Mouse (Mus musculus) stomach, embryonic 16.5 days (tissue): Measurements from ENCODE around the gene Ikbke. TPM values are rescaled to one million over a fixed set of nuclear protein-coding genes. Genes with fewer than 3 reads are reported as not detected.

Experiments used
- ATAC-seq: fragments of 200-750 bp; cut with Nextera tagmentation; 2 replicates; pipeline ENCODE4 v1.8.0; 2017; ENCODE audit warnings: moderate number of reproducible peaks, moderate TSS enrichment; ENCODE audit not compliant: insufficient read depth, low FRiP score
- H3K27ac ChIP-seq: fragments of 300-500 bp; sonication (generic); 2 replicates; pipeline ENCODE4 v1.5.1; 2014; ENCODE audit warnings: low read length
- H3K27me3 ChIP-seq: fragments of 300-500 bp; sonication (generic); 2 replicates; pipeline ENCODE4 v1.6.1; 2014; ENCODE audit warnings: low read length, control low read depth, mixed read lengths; ENCODE audit not compliant: control insufficient read depth, insufficient read depth
- H3K36me3 ChIP-seq: fragments of 300-500 bp; sonication (generic); 2 replicates; pipeline ENCODE4 v1.6.1; 2014; ENCODE audit warnings: low read length; ENCODE audit not compliant: control insufficient read depth, insufficient read depth
- H3K4me1 ChIP-seq: fragments of 300-500 bp; sonication (generic); 2 replicates; pipeline ENCODE4 v1.6.1; 2014; ENCODE audit warnings: low read length, control low read depth, mixed read lengths; ENCODE audit not compliant: control insufficient read depth, insufficient read depth
- H3K4me2 ChIP-seq: fragments of 300-500 bp; sonication (generic); 2 replicates; pipeline ENCODE4 v1.6.1; 2014; ENCODE audit warnings: low read depth, low read length, mixed read lengths
- H3K4me3 ChIP-seq: fragments of 300-500 bp; sonication (generic); replicated peaks from 2 replicates; pipeline ENCODE4 v1.5.1; 2014; ENCODE audit warnings: mild to moderate bottlenecking, low read length
- H3K9ac ChIP-seq: fragments of 300-500 bp; sonication (generic); 2 replicates; pipeline ENCODE4 v1.6.1; 2014; ENCODE audit warnings: low read length
- H3K9me3 ChIP-seq: fragments of 300-500 bp; sonication (generic); replicated peaks from 2 replicates; pipeline ENCODE4 v1.6.1; 2016; ENCODE audit warnings: low read length, control low read depth; ENCODE audit not compliant: control insufficient read depth
- WGBS: fragments of 180-500 bp; shearing (Covaris S2); extraction: QIAGEN DNeasy Blood & Tissue Kit; methylation state at CpG from one replicate; pipeline ENCODE4 v1.1.7; 2014; 5-methylcytosine and 5-hydroxymethylcytosine counted together
- polyA plus RNA-seq: library from polyadenylated mRNA; unstranded; fragments of >200 nt; fragmentation: Nextera tagmentation; extraction: Ambion mirVana; gene quantifications from 2 replicates; pipeline ENCODE4 v1.2.1, GENCODE M21; 2015

The Ikbke gene
- polyA plus RNA-seq, 1 experiment from 2014 or later, result 8.1 TPM

DNA sequence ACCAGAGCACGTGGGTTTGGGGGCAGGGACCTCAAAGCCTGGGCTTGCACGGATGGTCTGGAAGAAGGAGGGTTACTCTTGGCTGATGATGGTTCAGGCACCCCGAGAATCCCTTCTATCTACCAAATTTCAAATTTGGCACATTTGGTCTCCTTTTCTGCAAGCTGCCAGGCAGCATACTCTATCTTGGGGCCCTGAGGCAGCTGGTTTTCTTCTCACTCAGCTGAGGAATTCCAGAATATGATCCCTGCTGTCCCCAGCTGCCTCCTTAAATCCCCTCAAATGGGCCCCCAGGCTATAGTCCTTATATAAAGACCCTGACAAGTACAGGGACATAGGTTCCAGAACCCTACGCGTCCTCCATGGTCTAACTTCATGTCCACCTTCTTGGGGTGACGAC is 66.0 kb downstream of the Ikbke start:
- no peak overlapping the region for H3K27ac ChIP-seq
- H3K4me2 ChIP-seq, result no peak overlapping the region
- no peaks in the 10 kb centered on the region for H3K36me3 ChIP-seq
- ATAC-seq, result no peak
- H3K4me1 ChIP-seq, result peaks cover 21% of the 10 kb centered on the region
- H3K27me3 ChIP-seq, result no peaks in the 10 kb centered on the region
- 49% methylated on average over 6 of the region's 6 CpGs for WGBS
- H3K4me3 ChIP-seq, result no peak overlapping the region
- no peaks in the 10 kb centered on the region for H3K9me3 ChIP-seq
- no peak overlapping the region for H3K9ac ChIP-seq

DNA sequence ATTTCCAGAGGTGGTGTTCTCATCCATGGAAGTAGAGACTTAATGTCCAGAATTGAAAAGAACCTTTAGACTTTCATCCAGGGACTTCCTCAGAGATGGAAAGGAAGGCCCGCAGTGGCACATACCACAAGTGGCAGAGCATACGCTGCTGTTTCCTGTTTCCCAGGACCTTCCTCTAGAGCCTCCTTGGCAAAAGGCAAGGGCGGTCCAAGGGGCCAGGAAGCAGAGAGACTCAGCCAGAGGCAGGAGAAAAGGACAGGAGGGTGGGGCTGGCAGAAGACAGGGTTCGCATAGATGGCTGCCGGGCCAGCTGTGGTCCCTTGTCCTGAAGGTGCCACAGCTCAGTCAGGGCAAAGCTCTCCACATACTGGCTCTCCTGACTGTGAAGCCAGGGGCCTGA is 66.5 kb downstream of the Ikbke start:
- no peaks in the 10 kb centered on the region for H3K36me3 ChIP-seq
- no peak for ATAC-seq
- H3K4me3 ChIP-seq, result no peak overlapping the region
- no peak overlapping the region for H3K27ac ChIP-seq
- H3K4me1 ChIP-seq, result peaks cover 21% of the 10 kb centered on the region
- no peaks in the 10 kb centered on the region for H3K27me3 ChIP-seq
- no peak overlapping the region for H3K4me2 ChIP-seq
- 48% methylated on average over 5 of the region's 5 CpGs for WGBS
- H3K9me3 ChIP-seq, result no peaks in the 10 kb centered on the region
- H3K9ac ChIP-seq, result no peak overlapping the region

DNA sequence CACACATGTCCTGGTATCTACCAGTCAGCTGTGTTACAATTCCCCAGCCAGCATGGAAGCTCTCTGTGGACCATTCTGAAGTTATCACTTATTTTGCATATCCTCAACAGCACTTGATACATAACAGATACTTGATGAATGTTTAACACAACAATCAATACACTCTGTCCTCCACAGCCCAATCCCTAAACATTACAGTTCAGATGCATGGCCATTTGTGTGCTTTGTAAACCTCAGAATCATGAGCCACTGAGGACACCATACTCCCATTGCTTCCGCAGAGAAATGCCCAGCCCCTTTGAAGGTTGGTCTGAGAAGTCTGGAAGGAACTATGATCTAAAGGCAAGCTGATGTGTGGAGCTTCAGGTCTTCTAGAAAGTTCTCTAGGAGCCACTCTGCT is 67.8 kb downstream of the Ikbke start:
- ATAC-seq, result no peak
- no peaks in the 10 kb centered on the region for H3K27me3 ChIP-seq

DNA sequence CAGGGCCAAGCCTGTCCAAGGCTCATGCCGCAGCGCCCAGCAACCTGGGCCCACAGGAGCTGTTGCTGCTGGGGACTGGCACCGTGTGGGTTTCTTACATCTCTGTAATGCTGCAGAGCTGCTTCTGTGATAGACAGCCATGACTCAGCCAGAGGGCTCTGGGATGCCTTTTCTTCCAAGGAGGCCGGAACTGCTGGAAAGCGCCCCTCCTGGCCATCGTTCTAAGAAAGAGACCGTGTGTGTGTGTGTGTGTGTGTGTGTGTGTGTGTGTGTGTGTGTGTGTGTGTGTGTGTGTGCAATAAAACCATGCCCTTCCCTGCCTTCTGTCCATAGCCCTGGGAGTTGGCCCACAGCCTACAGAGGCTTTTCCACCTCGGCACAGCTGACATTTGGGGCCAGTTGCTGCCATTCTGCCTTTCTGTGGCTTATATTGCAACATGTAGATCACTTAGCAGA is 69.4 kb downstream of the Ikbke start:
- no peak overlapping the region for H3K27ac ChIP-seq
- H3K36me3 ChIP-seq, result no peaks in the 10 kb centered on the region
- H3K4me3 ChIP-seq, result no peak overlapping the region
- H3K9me3 ChIP-seq, result no peaks in the 10 kb centered on the region
- no peak for ATAC-seq
- no peak overlapping the region for H3K4me2 ChIP-seq
- no peaks in the 10 kb centered on the region for H3K27me3 ChIP-seq
- no peak overlapping the region for H3K9ac ChIP-seq
- H3K4me1 ChIP-seq, result peaks cover 31% of the 10 kb centered on the region
- WGBS, result 58% methylated on average over 8 of the region's 8 CpGs

More for the DNA sequence above, 67.8 kb downstream of the Ikbke start:
- Histone ChIP-seq H3K27ac (no peak overlapping the region), H3K4me1 (peaks cover 27% of the 10 kb centered on the region), H3K9ac (no peak overlapping the region), H3K9me3 (no peaks in the 10 kb centered on the region), H3K4me3 (no peak overlapping the region), H3K4me2 (no peak overlapping the region), H3K36me3 (no peaks in the 10 kb centered on the region)
- 92% methylated on average over 1 of the region's 1 CpGs for WGBS

DNA sequence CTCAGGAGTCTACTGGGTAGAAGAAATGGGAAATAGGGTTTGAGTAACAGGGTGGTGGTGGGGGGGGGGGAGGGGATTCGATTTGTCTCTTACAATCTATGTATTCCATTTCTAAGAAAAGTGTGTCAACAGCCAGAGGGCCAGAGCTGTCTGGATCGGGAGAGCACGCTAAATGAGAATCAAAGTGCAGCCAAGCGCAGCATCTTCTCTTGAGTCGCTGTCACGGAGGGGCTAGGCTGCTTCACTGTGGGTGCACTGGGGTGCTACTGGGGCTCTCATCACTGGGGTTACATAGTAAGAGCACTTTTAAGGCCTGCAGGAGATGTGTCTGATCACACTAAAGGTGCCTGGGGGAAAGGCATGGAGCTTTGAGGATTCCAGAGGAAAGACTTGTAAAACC is 70.6 kb downstream of the Ikbke start:
- Histone ChIP-seq H3K4me1 (peaks cover 25% of the 10 kb centered on the region), H3K9me3 (no peaks in the 10 kb centered on the region), H3K36me3 (no peaks in the 10 kb centered on the region), H3K9ac (no peak overlapping the region), H3K27me3 (no peaks in the 10 kb centered on the region), H3K4me2 (no peak overlapping the region), H3K27ac (no peak overlapping the region), H3K4me3 (no peak overlapping the region)
- ATAC-seq, result no peak
- WGBS, result 84% methylated on average over 6 of the region's 6 CpGs

DNA sequence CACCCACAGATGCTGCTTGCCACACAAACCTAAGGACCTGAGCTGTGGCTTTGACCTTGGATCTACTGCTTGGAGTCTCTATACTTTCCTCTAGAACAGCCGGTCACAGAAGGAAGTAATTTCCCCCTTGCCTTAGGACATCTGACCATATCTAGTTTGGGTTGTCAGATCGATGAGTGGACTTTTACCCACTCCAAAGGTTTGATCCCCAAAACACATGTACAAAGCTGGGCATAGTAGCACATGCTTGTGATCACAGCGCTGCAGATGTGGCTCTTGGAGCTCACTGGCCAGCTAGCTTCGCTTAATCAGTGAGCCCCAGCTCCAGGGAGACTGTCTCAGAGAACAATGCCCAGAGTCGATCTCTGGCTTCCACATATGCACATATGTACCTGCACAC is 71.3 kb downstream of the Ikbke start:
- no peak for ATAC-seq
- no peak overlapping the region for H3K9ac ChIP-seq
- no peak overlapping the region for H3K27ac ChIP-seq
- H3K9me3 ChIP-seq, result no peaks in the 10 kb centered on the region
- H3K4me2 ChIP-seq, result no peak overlapping the region
- WGBS, result 88% methylated on average over 5 of the region's 5 CpGs
- H3K27me3 ChIP-seq, result no peaks in the 10 kb centered on the region
- no peak overlapping the region for H3K4me3 ChIP-seq
- H3K36me3 ChIP-seq, result no peaks in the 10 kb centered on the region
- peaks cover 19% of the 10 kb centered on the region for H3K4me1 ChIP-seq

DNA sequence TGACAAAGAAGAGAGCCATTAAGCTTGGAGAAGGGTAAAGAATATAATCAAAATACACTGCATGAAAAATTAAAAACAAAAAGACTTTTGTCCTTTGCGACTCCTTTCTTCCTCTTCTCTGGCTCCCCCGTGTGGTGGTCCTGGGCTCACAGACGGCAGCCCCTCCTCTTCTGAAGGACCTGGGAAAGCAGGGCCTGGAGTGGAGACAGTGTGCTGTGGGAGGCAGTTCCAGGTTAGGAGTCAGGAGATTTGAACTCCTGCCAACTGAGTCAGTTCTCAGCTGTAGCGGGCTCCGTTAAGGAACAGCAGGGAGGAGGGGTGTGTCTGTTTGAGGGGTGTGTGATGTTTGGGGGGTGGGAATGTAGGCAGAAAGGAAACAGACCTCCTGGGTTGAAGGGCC is 71.9 kb downstream of the Ikbke start:
- no peak overlapping the region for H3K4me3 ChIP-seq
- no peak overlapping the region for H3K27ac ChIP-seq
- no peaks in the 10 kb centered on the region for H3K27me3 ChIP-seq
- H3K36me3 ChIP-seq, result no peaks in the 10 kb centered on the region
- ATAC-seq, result peak; percentile 72; the same call in 1 of the 2 replicates
- H3K4me1 ChIP-seq, result peaks cover 14% of the 10 kb centered on the region
- WGBS, result 3% methylated on average over 5 of the region's 5 CpGs
- no peaks in the 10 kb centered on the region for H3K9me3 ChIP-seq
- no peak overlapping the region for H3K4me2 ChIP-seq
- no peak overlapping the region for H3K9ac ChIP-seq

DNA sequence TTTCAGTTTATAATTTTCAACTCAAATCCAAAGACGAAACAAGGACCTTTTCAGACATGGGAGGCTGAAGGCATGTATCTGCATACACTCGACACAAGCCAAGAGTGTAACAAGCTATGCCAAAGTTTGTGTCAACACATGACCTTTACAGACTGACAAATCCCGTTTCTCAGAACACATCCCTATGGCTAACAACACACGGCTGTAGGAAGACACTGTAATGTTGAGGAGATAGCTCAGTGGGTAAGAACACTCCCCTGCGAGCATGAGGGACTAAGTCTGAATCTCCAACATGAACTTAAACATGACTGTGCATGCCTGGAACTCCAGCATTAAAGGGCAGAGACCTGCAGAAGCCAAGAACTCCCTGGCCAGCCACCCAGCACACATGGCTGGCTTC is 73.1 kb downstream of the Ikbke start:
- no peaks in the 10 kb centered on the region for H3K27me3 ChIP-seq
- peaks cover 10% of the 10 kb centered on the region for H3K4me1 ChIP-seq
- ATAC-seq, result no peak
- no peak overlapping the region for H3K4me3 ChIP-seq
- H3K4me2 ChIP-seq, result no peak overlapping the region
- H3K36me3 ChIP-seq, result no peaks in the 10 kb centered on the region
- no peaks in the 10 kb centered on the region for H3K9me3 ChIP-seq
- WGBS, result 66% methylated on average over 5 of the region's 5 CpGs
- no peak overlapping the region for H3K9ac ChIP-seq
- H3K27ac ChIP-seq, result peak overlapping the region; percentile 37

GRCm38 (mm10) chr1:131204461-131204860 is 74.9 kb downstream of the Ikbke start:
- WGBS, result 71% methylated on average over 8 of the region's 8 CpGs
- no peak overlapping the region for H3K4me3 ChIP-seq
- H3K4me1 ChIP-seq, result peaks cover 26% of the 10 kb centered on the region
- H3K36me3 ChIP-seq, result no peaks in the 10 kb centered on the region
- ATAC-seq, result no peak
- no peak overlapping the region for H3K4me2 ChIP-seq
- H3K9ac ChIP-seq, result no peak overlapping the region
- no peak overlapping the region for H3K27ac ChIP-seq
- H3K27me3 ChIP-seq, result no peaks in the 10 kb centered on the region
- H3K9me3 ChIP-seq, result no peaks in the 10 kb centered on the region
